Comparison of ENCODE assay signal across 15 mouse cellular contexts in genomic region chr9:69298566-69299335, GRCm38 (mm10).
"Had no signal": no experiment of that assay in that cellular context is flagged by ENCODE, and none has a peak within 500 bp of the region (broad histone marks: within the 10 kb centered on the region; RNA-seq: fewer than 3 reads in every experiment).

No protein-coding gene starts in this region.

- H3K4me2 ChIP-seq: limb, embryonic 13.5 days; liver, embryonic 13.5 days; midbrain, embryonic 12.5 days; stomach, embryonic 15.5 days had no signal

- H3K36me3 ChIP-seq: limb, embryonic 13.5 days; liver, embryonic 13.5 days; midbrain, embryonic 12.5 days; stomach, embryonic 15.5 days had no signal

- ATAC-seq: intestine, postnatal 0 days; lung, postnatal 0 days had no signal

- H3K27ac ChIP-seq: kidney, postnatal 0 days; layer of hippocampus, adult 2 months; limb, embryonic 13.5 days; liver, embryonic 13.5 days; midbrain, embryonic 12.5 days; stomach, embryonic 15.5 days had no signal

- H3K9ac ChIP-seq: limb, embryonic 13.5 days; liver, embryonic 13.5 days; midbrain, embryonic 12.5 days; stomach, embryonic 15.5 days had no signal

- H3K9me3 ChIP-seq: limb, embryonic 13.5 days; liver, embryonic 13.5 days; megakaryocyte, embryonic 14.5 days; midbrain, embryonic 12.5 days; stomach, embryonic 15.5 days had no signal

- H3K4me3 ChIP-seq: layer of hippocampus, adult 2 months; limb, embryonic 13.5 days; liver, embryonic 13.5 days; megakaryocyte, embryonic 14.5 days; midbrain, embryonic 12.5 days; stomach, embryonic 15.5 days had no signal

- H3K4me1 ChIP-seq: megakaryocyte, embryonic 14.5 days had no signal

- DNase-seq: kidney, adult 8-10 months; kidney, postnatal 4 days; left cerebral cortex, postnatal 4 days; liver, embryonic 13.5 days; lung, adult 18-20 months; lung, postnatal 4 days; right cerebral cortex, postnatal 14 days had no signal

- H3K27me3 ChIP-seq: liver, embryonic 13.5 days; stomach, embryonic 15.5 days had no signal
